ENCODE assay signal across 8 mouse cellular contexts in genomic region chr9:105053147-105053557, GRCm38 (mm10). TPM values are rescaled to one million over a fixed set of nuclear protein-coding genes. Genes with fewer than 3 reads are reported as not detected.
A peak's percentile ranks its signal among the peaks of the same experiment; 100 is the strongest.
DNase-seq lines count a peak whose midpoint lies in the region; ATAC-seq and TF ChIP-seq lines count a peak whose summit lies in the region.

Gene Mrpl3, plus strand, starts transcription at chr9:105053239.

- peak; percentile 83 for DNase-seq in 3T3-L1 (ENCODE audit: low read depth, low spot score)
- DNase-seq in adrenal gland, postnatal 4 days (ENCODE audit: low spot score in 2 of 2), result peak; percentile 67 to 71
- DNase-seq in embryonic facial prominence, embryonic 14.5 days (ENCODE audit: low spot score), result peak; percentile 78
- DNase-seq in heart, adult 8-10 months (ENCODE audit: low spot score), result peak; percentile 85
- DNase-seq in kidney, adult 9 months, result peak; percentile 88
- DNase-seq in limb, embryonic 14.5 days (ENCODE audit: low spot score), result peak; percentile 87
- peak; percentile 87 for DNase-seq in midbrain, postnatal 0 days (ENCODE audit: low spot score)
- peak; percentile 61 to 78 for DNase-seq in spleen, postnatal 14 days (ENCODE audit: low spot score in 2 of 2)

- TF ChIP-seq POLR2A in limb, embryonic 14.5 days (IDR thresholded peaks at IDR 0.05; ENCODE audit: borderline replicate concordance, extremely low read depth, insufficient read depth, insufficient read length), result 0 out of 2 replicates have a peak, but pooled peaks have one; percentile 39

- peak; percentile 68 for ATAC-seq in embryonic facial prominence, embryonic 14.5 days (ENCODE audit: low read depth)
- peak; percentile 87 for ATAC-seq in limb, embryonic 14.5 days (ENCODE audit: low FRiP score, low read depth)
- 0 out of 2 replicates have a peak, but pooled peaks have one; percentile 52 for ATAC-seq in midbrain, postnatal 0 days (ENCODE audit: low FRiP score)

- no peaks in the 10 kb centered on the region for H3K27me3 ChIP-seq in embryonic facial prominence, embryonic 14.5 days (replicated peaks; ENCODE audit: control insufficient read depth, insufficient read depth, low read length)
- H3K27me3 ChIP-seq in limb, embryonic 14.5 days (ENCODE audit: control insufficient read depth, insufficient read depth, low read length), result no peaks in the 10 kb centered on the region
- no peaks in the 10 kb centered on the region for H3K27me3 ChIP-seq in midbrain, postnatal 0 days (ENCODE audit: insufficient read depth, low read length)

- H3K4me1 ChIP-seq in embryonic facial prominence, embryonic 14.5 days (ENCODE audit: control insufficient read depth, insufficient read depth, low read length), result peaks cover 7% of the 10 kb centered on the region; the same call in 1 of the 2 replicates
- peaks cover 6% of the 10 kb centered on the region; the same call in 1 of the 2 replicates for H3K4me1 ChIP-seq in limb, embryonic 14.5 days (ENCODE audit: control insufficient read depth, insufficient read depth, low read length)
- H3K4me1 ChIP-seq in midbrain, postnatal 0 days (ENCODE audit: insufficient read depth, low read length), result peaks cover 4% of the 10 kb centered on the region; the same call in 1 of the 2 replicates

- H3K9me3 ChIP-seq in embryonic facial prominence, embryonic 14.5 days (ENCODE audit: control insufficient read depth, low read length), result no peaks in the 10 kb centered on the region
- no peaks in the 10 kb centered on the region for H3K9me3 ChIP-seq in limb, embryonic 14.5 days (ENCODE audit: control insufficient read depth, low read length)
- no peaks in the 10 kb centered on the region for H3K9me3 ChIP-seq in midbrain, postnatal 0 days (ENCODE audit: low read length)

- peaks cover 34% of the 10 kb centered on the region for H3K36me3 ChIP-seq in embryonic facial prominence, embryonic 14.5 days (ENCODE audit: control insufficient read depth, insufficient read depth, low read length)
- H3K36me3 ChIP-seq in limb, embryonic 14.5 days (ENCODE audit: control insufficient read depth, insufficient read depth, low read length), result peaks cover 31% of the 10 kb centered on the region
- H3K36me3 ChIP-seq in midbrain, postnatal 0 days (ENCODE audit: insufficient read depth, low read length), result peaks cover 25% of the 10 kb centered on the region; the same call in 1 of the 2 replicates

- no peak for TF ChIP-seq CTCF in midbrain, postnatal 0 days (IDR thresholded peaks at IDR 0.05)

- H3K4me3 ChIP-seq in embryonic facial prominence, embryonic 14.5 days (ENCODE audit: low read depth, low read length), result peak within 1 kb of the TSS; percentile 96
- H3K4me3 ChIP-seq in limb, embryonic 14.5 days (replicated peaks; ENCODE audit: low read length), result peak within 1 kb of the TSS; percentile 94
- H3K4me3 ChIP-seq in midbrain, postnatal 0 days (ENCODE audit: low read depth, low read length), result peak within 1 kb of the TSS; percentile 92

- H3K27ac ChIP-seq in embryonic facial prominence, embryonic 14.5 days (replicated peaks; ENCODE audit: low read depth, low read length), result peak within 1 kb of the TSS; percentile 68
- H3K27ac ChIP-seq in limb, embryonic 14.5 days (replicated peaks; ENCODE audit: low read depth, low read length), result peak within 1 kb of the TSS; percentile 67; the same call in 1 of the 2 replicates
- peak within 1 kb of the TSS; percentile 62; the same call in 1 of the 2 replicates for H3K27ac ChIP-seq in midbrain, postnatal 0 days (ENCODE audit: low read depth, low read length)

- peak within 1 kb of the TSS; percentile 84 for H3K4me2 ChIP-seq in embryonic facial prominence, embryonic 14.5 days (ENCODE audit: low read depth, low read length)
- H3K4me2 ChIP-seq in limb, embryonic 14.5 days (replicated peaks; ENCODE audit: low read depth, low read length, severe bottlenecking), result peak within 1 kb of the TSS; percentile 67
- peak within 1 kb of the TSS; percentile 56 for H3K4me2 ChIP-seq in midbrain, postnatal 0 days (ENCODE audit: low read depth, low read length, poor library complexity, severe bottlenecking)

- H3K9ac ChIP-seq in embryonic facial prominence, embryonic 14.5 days (ENCODE audit: low read depth, low read length), result peak within 1 kb of the TSS; percentile 97
- H3K9ac ChIP-seq in limb, embryonic 14.5 days (ENCODE audit: low read depth, low read length, severe bottlenecking), result peak within 1 kb of the TSS; percentile 98
- peak within 1 kb of the TSS; percentile 89 for H3K9ac ChIP-seq in midbrain, postnatal 0 days (replicated peaks; ENCODE audit: low read length, poor library complexity, severe bottlenecking)

- WGBS in embryonic facial prominence, embryonic 14.5 days, result under 1% methylated on average over 31 of the region's 31 CpGs
- WGBS in limb, embryonic 14.5 days, result under 1% methylated on average over 31 of the region's 31 CpGs
- WGBS in midbrain, postnatal 0 days, result under 1% methylated on average over 31 of the region's 31 CpGs

RNA-seq across cellular contexts. Expression of gene Mrpl3, which starts in this region (rescaled TPM):
- total RNA-seq in adrenal gland, postnatal 4 days (2021), result 100 to 1,000 TPM; 101 to 103 TPM
- polyA plus RNA-seq in embryonic facial prominence, embryonic 14.5 days (2014; fragmentation: Nextera tagmentation; extraction: Ambion mirVana), result 96.6 and 112 TPM in 2 replicates
- 100 to 1,000 TPM; 177 to 202 (median 190) TPM for total RNA-seq in heart, adult 8-10 months (2022)
- polyA plus RNA-seq in limb, embryonic 14.5 days (2012; rRNA removed), result 37.1 and 70.2 TPM in 2 replicates
- 98.8 and 105 TPM in 2 replicates for polyA plus RNA-seq in limb, embryonic 14.5 days (2014; fragmentation: Nextera tagmentation; extraction: Ambion mirVana)
- 66.0 and 89.7 TPM in 2 replicates for total RNA-seq in midbrain, postnatal 0 days (2014; rRNA removed)
- 85.2 and 97.1 TPM in 2 replicates for polyA plus RNA-seq in midbrain, postnatal 0 days (2015; fragmentation: Nextera tagmentation; extraction: Ambion mirVana)

Comparison
In these comparisons a context has a peak if more than half of its experiments do, and no peak if none do; other contexts are left out.
1. Peak in every context shown above with its lines: DNase-seq, ATAC-seq, H3K4me3 ChIP-seq and H3K27ac ChIP-seq.